In genomic region chr1:87475076-87475895, GRCm38 (mm10) we compare ENCODE assay signal across 8 mouse cellular contexts. TPM values are rescaled to one million over a fixed set of nuclear protein-coding genes. Genes with fewer than 3 reads are reported as not detected.
A peak's percentile ranks its signal among the peaks of the same experiment; 100 is the strongest.
DNase-seq lines count a peak whose midpoint lies in the region; ATAC-seq and TF ChIP-seq lines count a peak whose summit lies in the region.
"Had no signal": no experiment of that assay in that cellular context is flagged by ENCODE, and none has a peak within 500 bp of the region (broad histone marks: within the 10 kb centered on the region; RNA-seq: fewer than 3 reads in every experiment).

No protein-coding gene starts in this region.

- H3K27ac ChIP-seq in lung, embryonic 16.5 days (ENCODE audit: low read length), result no peak overlapping the region
- no peak overlapping the region for H3K27ac ChIP-seq in forebrain, embryonic 13.5 days
- no peak overlapping the region for H3K27ac ChIP-seq in neural tube, embryonic 14.5 days (ENCODE audit: low read depth, low read length)
- no peak overlapping the region for H3K27ac ChIP-seq in thymus, adult 2 months (ENCODE audit: control insufficient read depth, insufficient read depth, low read length)
- H3K27ac ChIP-seq: macrophage had no signal

- TF ChIP-seq POLR2A in lung, adult 2 months (IDR thresholded peaks at IDR 0.05; ENCODE audit: borderline replicate concordance, extremely low read depth, low read depth, low read length), result no peak
- no peak for TF ChIP-seq POLR2A in thymus, adult 2 months (IDR thresholded peaks at IDR 0.05; ENCODE audit: control insufficient read depth, extremely low read depth, insufficient read depth, low read length, poor library complexity)

- peak; percentile 37; the same call in 1 of the 2 replicates for ATAC-seq in lung, embryonic 16.5 days (ENCODE audit: low read depth)
- ATAC-seq in forebrain, embryonic 13.5 days, result peak; percentile 53; the same call in 1 of the 2 replicates
- peak; percentile 56 for ATAC-seq in neural tube, embryonic 14.5 days (ENCODE audit: low read depth)

- no peaks in the 10 kb centered on the region for H3K9me3 ChIP-seq in lung, embryonic 16.5 days (ENCODE audit: control insufficient read depth, low read length)
- no peaks in the 10 kb centered on the region for H3K9me3 ChIP-seq in forebrain, embryonic 13.5 days (replicated peaks)
- H3K9me3 ChIP-seq in neural tube, embryonic 14.5 days (ENCODE audit: control insufficient read depth, low read length), result no peaks in the 10 kb centered on the region

- TF ChIP-seq CTCF in lung, adult 2 months (IDR thresholded peaks at IDR 0.05; ENCODE audit: insufficient read depth, low read length), result no peak
- TF ChIP-seq CTCF in thymus, adult 2 months (IDR thresholded peaks at IDR 0.05; ENCODE audit: borderline replicate concordance, control insufficient read depth, extremely low read depth, insufficient read depth, low read length, poor library complexity), result no peak

- H3K36me3 ChIP-seq in lung, embryonic 16.5 days (ENCODE audit: control insufficient read depth, insufficient read depth, low read length), result no peaks in the 10 kb centered on the region
- no peaks in the 10 kb centered on the region for H3K36me3 ChIP-seq in forebrain, embryonic 13.5 days (ENCODE audit: poor library complexity, severe bottlenecking)
- H3K36me3 ChIP-seq in neural tube, embryonic 14.5 days (ENCODE audit: control insufficient read depth, insufficient read depth, low read length), result no peaks in the 10 kb centered on the region
- no peaks in the 10 kb centered on the region for H3K36me3 ChIP-seq in thymus, adult 2 months (ENCODE audit: control insufficient read depth, insufficient read depth, low read length)

- H3K4me3 ChIP-seq in lung, embryonic 16.5 days (ENCODE audit: low read length), result peak overlapping the region; percentile 27
- no peak overlapping the region for H3K4me3 ChIP-seq in lung, adult 2 months (replicated peaks; ENCODE audit: extremely low read depth, low read depth, low read length)
- peak overlapping the region; percentile 35 for H3K4me3 ChIP-seq in forebrain, embryonic 13.5 days
- peak overlapping the region; percentile 31 for H3K4me3 ChIP-seq in neural tube, embryonic 14.5 days (ENCODE audit: low read depth, low read length)
- no peak overlapping the region for H3K4me3 ChIP-seq in thymus, adult 2 months (ENCODE audit: control insufficient read depth, insufficient read depth, low read length)

- no peak for DNase-seq in lung, adult 2 months
- DNase-seq in layer of hippocampus, postnatal 25 days (ENCODE audit: extremely low spot score in 1 of 2, low spot score in 1 of 2), result peak; percentile 47 to 53
- DNase-seq in cerebellum, postnatal 4 days (ENCODE audit: low spot score in 2 of 2), result no peak
- no peak for DNase-seq in thymus, adult 2 months

- H3K9ac ChIP-seq in lung, embryonic 16.5 days (ENCODE audit: low read length), result 0 out of 2 replicates have a peak overlapping the region, but pooled peaks have one; percentile 32
- H3K9ac ChIP-seq in forebrain, embryonic 13.5 days, result peak overlapping the region; percentile 53
- peak overlapping the region; percentile 37 for H3K9ac ChIP-seq in neural tube, embryonic 14.5 days (replicated peaks; ENCODE audit: low read depth, low read length)

- peak overlapping the region; percentile 55 for H3K4me2 ChIP-seq in lung, embryonic 16.5 days (ENCODE audit: low read depth, low read length)
- peak overlapping the region; percentile 69 for H3K4me2 ChIP-seq in forebrain, embryonic 13.5 days
- peak overlapping the region; percentile 65 for H3K4me2 ChIP-seq in neural tube, embryonic 14.5 days (ENCODE audit: low read depth, low read length)

- no peaks in the 10 kb centered on the region; the same call in 1 of the 2 replicates for H3K4me1 ChIP-seq in lung, embryonic 16.5 days (replicated peaks; ENCODE audit: control insufficient read depth, insufficient read depth, low read length)
- peaks cover 3% of the 10 kb centered on the region for H3K4me1 ChIP-seq in lung, adult 2 months (ENCODE audit: control insufficient read depth, insufficient read depth, low read length)
- peaks cover 9% of the 10 kb centered on the region for H3K4me1 ChIP-seq in forebrain, embryonic 13.5 days
- H3K4me1 ChIP-seq in neural tube, embryonic 14.5 days (ENCODE audit: control insufficient read depth, insufficient read depth, low read length), result peaks cover 4% of the 10 kb centered on the region; the same call in 1 of the 2 replicates
- H3K4me1 ChIP-seq in thymus, adult 2 months (replicated peaks; ENCODE audit: control insufficient read depth, insufficient read depth, low read length), result no peaks in the 10 kb centered on the region

- H3K27me3 ChIP-seq in lung, embryonic 16.5 days (ENCODE audit: control insufficient read depth, insufficient read depth, low read depth, low read length), result peaks cover 21% of the 10 kb centered on the region
- H3K27me3 ChIP-seq in forebrain, embryonic 13.5 days, result peaks cover 26% of the 10 kb centered on the region
- H3K27me3 ChIP-seq in neural tube, embryonic 14.5 days (ENCODE audit: control insufficient read depth, insufficient read depth, low read length), result peaks cover 2% of the 10 kb centered on the region; the same call in 1 of the 2 replicates
- H3K27me3 ChIP-seq in thymus, adult 2 months (ENCODE audit: control insufficient read depth, insufficient read depth, low read length), result no peaks in the 10 kb centered on the region

- WGBS in lung, embryonic 16.5 days, result 5% methylated on average over 40 of the region's 42 CpGs
- WGBS in lung, adult 2 months, result 5% methylated on average over 41 of the region's 42 CpGs
- 1% methylated on average over 36 of the region's 42 CpGs for WGBS in forebrain, embryonic 13.5 days
- 3% methylated on average over 40 of the region's 42 CpGs for WGBS in neural tube, embryonic 14.5 days
- WGBS in thymus, adult 2 months, result 18% methylated on average over 42 of the region's 42 CpGs

RNA-seq across cellular contexts. Expression of gene Snorc, which starts 5.2 kb away (rescaled TPM):
- 0.36 and 1.0 TPM in 2 replicates for polyA plus RNA-seq in lung, embryonic 16.5 days (2015; fragmentation: Nextera tagmentation; extraction: Ambion mirVana)
- 0.34 and 1.4 TPM in 2 replicates for polyA plus RNA-seq in lung, adult 2 months (2012; rRNA removed)
- not detected in 2 replicates for polyA plus RNA-seq in forebrain, embryonic 13.5 days (2015; fragmentation: Nextera tagmentation; extraction: Ambion mirVana)
- not detected for total RNA-seq in layer of hippocampus, postnatal 25 days (2021)
- polyA plus RNA-seq in neural tube, embryonic 14.5 days (2014; fragmentation: Nextera tagmentation; extraction: Ambion mirVana), result 0.86 and 1.8 TPM in 2 replicates
- polyA plus RNA-seq in thymus, adult 2 months (2012; rRNA removed), result 0.30 and 0.52 TPM in 2 replicates
- polyA plus RNA-seq: macrophage had no signal

RNA-seq across cellular contexts. Expression of gene Neu2, which starts 34.4 kb away (rescaled TPM):
- 4.4 and 5.4 TPM in 2 replicates for polyA plus RNA-seq in lung, embryonic 16.5 days (2015; fragmentation: Nextera tagmentation; extraction: Ambion mirVana)
- polyA plus RNA-seq in lung, adult 2 months (2012; rRNA removed), result 2.7 and 10.1 TPM in 2 replicates
- polyA plus RNA-seq in forebrain, embryonic 13.5 days (2015; fragmentation: Nextera tagmentation; extraction: Ambion mirVana), result 0.16 TPM in 1 of 2 replicates, not detected in the other
- under 1 TPM; 0.71 to 0.80 TPM for total RNA-seq in layer of hippocampus, postnatal 25 days (2021)
- 0.17 and 0.63 TPM in 2 replicates for polyA plus RNA-seq in neural tube, embryonic 14.5 days (2014; fragmentation: Nextera tagmentation; extraction: Ambion mirVana)
- 4.0 and 6.9 TPM in 2 replicates for polyA plus RNA-seq in thymus, adult 2 months (2012; rRNA removed)
- polyA plus RNA-seq: macrophage had no signal

Comparison
In these comparisons a context has a peak if more than half of its experiments do, and no peak if none do; other contexts are left out.
1. H3K4me3 ChIP-seq: peak in lung, embryonic 16.5 days (single experiment), forebrain, embryonic 13.5 days (single experiment) and neural tube, embryonic 14.5 days (single experiment); none in lung, adult 2 months (single experiment) and thymus, adult 2 months (single experiment).
2. DNase-seq: peak in layer of hippocampus, postnatal 25 days (2 of 2); none in lung, adult 2 months (single experiment), cerebellum, postnatal 4 days (0 of 2) and thymus, adult 2 months (single experiment).
3. Peak in every context shown above with its lines, with median percentiles within 50 percentile points of each other: ATAC-seq, H3K4me2 ChIP-seq and H3K9ac ChIP-seq.